Mouse (Mus musculus) heart, adult 18-20 months (tissue): ENCODE measurements around the gene Nudt3. TPM values are rescaled to one million over a fixed set of nuclear protein-coding genes. Genes with fewer than 3 reads are reported as not detected.

Source experiments
- DNase-seq, 2 experiments: peaks; one replicate each; pipeline ENCODE4 v3.0.0; 2021 to 2022; ENCODE audit warnings: mixed read lengths in 1 of 2
- total RNA-seq, 2 experiments: library from RNA; stranded (reverse); gene quantifications; 2 replicates each; pipeline ENCODE4 v1.2.3; 2021

Gene Nudt3
- total RNA-seq, 2 experiments from 2014 or later, result 323 to 334 TPM

GRCm38 (mm10) chr17:27565942-27566267, 57.4 kb downstream of the Nudt3 start:
- no peak for DNase-seq

- DNase-seq, result peak; percentile 96 to 98
Observed at GRCm38 (mm10) chr17:27565163-27565941, 57.9 kb downstream of the Nudt3 start, which contains the start of gene AI413582. TSS of gene AI413582 (minus strand) at chr17:27565756.

GRCm38 (mm10) chr17:27564391-27565162, 58.7 kb downstream of the Nudt3 start:
- DNase-seq, result no peak

- DNase-seq, result no peak
Observed at GRCm38 (mm10) chr17:27563771-27564244, 59.5 kb downstream of the Nudt3 start.

GRCm38 (mm10) chr17:27561809-27562526, 61.3 kb downstream of the Nudt3 start:
- DNase-seq, result peak; percentile 50 to 53

- no peak for DNase-seq
Observed at GRCm38 (mm10) chr17:27560926-27561480, 62.3 kb downstream of the Nudt3 start.

- DNase-seq, result no peak
Observed at GRCm38 (mm10) chr17:27559596-27559995, 63.7 kb downstream of the Nudt3 start.

GRCm38 (mm10) chr17:27558845-27559244, 64.5 kb downstream of the Nudt3 start:
- DNase-seq, result no peak

- DNase-seq, result no peak
Observed at GRCm38 (mm10) chr17:27557927-27558661, 65.2 kb downstream of the Nudt3 start.

- no peak for DNase-seq
Observed at GRCm38 (mm10) chr17:27557181-27557926, 65.9 kb downstream of the Nudt3 start.

GRCm38 (mm10) chr17:27556315-27557011, 66.8 kb downstream of the Nudt3 start, which contains the start of gene Hmga1:
TSS of gene Hmga1 (plus strand) at chr17:27556497.
- peak; percentile 89 for DNase-seq

GRCm38 (mm10) chr17:27555512-27556172, 67.7 kb downstream of the Nudt3 start:
- DNase-seq, result peak; percentile 60 to 71

- no peak for DNase-seq
Observed at GRCm38 (mm10) chr17:27555075-27555511, 68.2 kb downstream of the Nudt3 start.

GRCm38 (mm10) chr17:27554062-27554960, 69.0 kb downstream of the Nudt3 start:
- DNase-seq, result peak in 1 of 2 experiments; percentile 21

GRCm38 (mm10) chr17:27552215-27553201, 70.8 kb downstream of the Nudt3 start:
- DNase-seq, result peak; percentile 52 to 66

- DNase-seq, result peak in 1 of 2 experiments; percentile 4
Observed at GRCm38 (mm10) chr17:27551393-27551940, 71.8 kb downstream of the Nudt3 start.

GRCm38 (mm10) chr17:27549234-27549633, 74.1 kb downstream of the Nudt3 start:
- DNase-seq, result peak; percentile 48 to 63
